Mouse (Mus musculus): Measurements from ENCODE around the gene Olfr785.
"Not testable (repeated sequence)": the region's sequence is repeated elsewhere in the genome, so short reads cannot be mapped to it uniquely, and the experiment has no call there.

DNA sequence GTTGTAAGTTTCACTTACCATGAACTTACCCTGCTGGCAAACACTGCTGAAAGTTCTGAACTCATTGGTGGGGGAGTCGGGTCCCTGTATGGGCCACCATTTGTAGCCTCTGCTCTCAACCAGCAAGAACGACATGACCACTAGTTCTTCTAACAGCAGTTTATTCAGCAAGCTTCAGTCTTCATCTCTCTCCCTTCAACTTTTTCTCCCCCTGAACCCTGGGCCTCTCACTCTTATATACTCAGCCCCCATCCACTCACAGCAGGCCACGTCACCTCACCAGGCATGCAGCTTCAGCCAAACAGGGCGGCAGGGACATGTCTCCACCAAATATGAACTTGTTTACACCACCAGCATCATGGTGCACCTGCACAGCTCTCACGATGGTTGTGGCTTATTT is 31.2 kb upstream of the Olfr785 start:
- not testable (repeated sequence) for TF ChIP-seq TAL1, GATA1 (IDR thresholded peaks at IDR 0.05; ENCODE audit: low read length)

All from erythroblast, embryonic 14.5 days (primary cell).